Mouse (Mus musculus): Measurements from ENCODE around the gene Lrrc55. TPM values are rescaled to one million over a fixed set of nuclear protein-coding genes. Genes with fewer than 3 reads are reported as not detected.

Lrrc55 gene
- polyA plus RNA-seq, 1 experiment from 2014 or later = 0.20 TPM

- Histone ChIP-seq H3K4me1 (peaks cover 28% of the 10 kb centered on the region), H3K9me3 (no peaks in the 10 kb centered on the region), H3K27me3 (ENCODE audit: insufficient read depth, poor library complexity, severe bottlenecking) (no peaks in the 10 kb centered on the region), H3K36me3 (no peaks in the 10 kb centered on the region), H3K27ac (0 out of 2 replicates have a peak overlapping the region, but pooled peaks have one; percentile 10), H3K4me3 (no peak overlapping the region)
- no peak for DNase-seq (ENCODE audit: low spot score)
- 63% methylated on average over 4 of the region's 4 CpGs for WGBS
These were observed 35.9 kb downstream of the Lrrc55 start for GRCm38 (mm10) chr2:85160901-85161637.

- Histone ChIP-seq H3K9me3 (no peaks in the 10 kb centered on the region), H3K4me3 (no peak overlapping the region), H3K27me3 (ENCODE audit: insufficient read depth, poor library complexity, severe bottlenecking) (no peaks in the 10 kb centered on the region), H3K36me3 (no peaks in the 10 kb centered on the region), H3K4me1 (peaks cover 18% of the 10 kb centered on the region; the same call in 1 of the 2 replicates), H3K27ac (no peak overlapping the region)
- 77% methylated on average over 3 of the region's 3 CpGs for WGBS
- DNase-seq (ENCODE audit: low spot score) = no peak
These were observed 39.6 kb downstream of the Lrrc55 start for GRCm38 (mm10) chr2:85157382-85157781.

- Histone ChIP-seq H3K4me3 (no peak overlapping the region), H3K4me1 (peaks cover 10% of the 10 kb centered on the region; the same call in 1 of the 2 replicates), H3K36me3 (no peaks in the 10 kb centered on the region), H3K9me3 (no peaks in the 10 kb centered on the region), H3K27me3 (ENCODE audit: insufficient read depth, poor library complexity, severe bottlenecking) (no peaks in the 10 kb centered on the region), H3K27ac (no peak overlapping the region)
- no peak for DNase-seq (ENCODE audit: low spot score)
- 79% methylated on average over 5 of the region's 5 CpGs for WGBS
These were observed 40.9 kb downstream of the Lrrc55 start for GRCm38 (mm10) chr2:85156136-85156535.

- H3K9me3 ChIP-seq = no peaks in the 10 kb centered on the region
- no peaks in the 10 kb centered on the region for H3K36me3 ChIP-seq
- H3K27ac ChIP-seq = no peak overlapping the region
- H3K27me3 ChIP-seq (ENCODE audit: insufficient read depth, poor library complexity, severe bottlenecking) = no peaks in the 10 kb centered on the region
- H3K4me3 ChIP-seq = no peak overlapping the region
- DNase-seq (ENCODE audit: low spot score) = no peak
- 73% methylated on average over 9 of the region's 9 CpGs for WGBS
- H3K4me1 ChIP-seq = peaks cover 2% of the 10 kb centered on the region; the same call in 1 of the 2 replicates
These were observed 41.7 kb downstream of the Lrrc55 start for GRCm38 (mm10) chr2:85155334-85155733.

GRCm38 (mm10) chr2:85151233-85151632, 45.8 kb downstream of the Lrrc55 start:
- Histone ChIP-seq H3K27me3 (ENCODE audit: insufficient read depth, poor library complexity, severe bottlenecking) (no peaks in the 10 kb centered on the region), H3K27ac (no peak overlapping the region), H3K36me3 (no peaks in the 10 kb centered on the region), H3K9me3 (no peaks in the 10 kb centered on the region), H3K4me1 (no peaks in the 10 kb centered on the region), H3K4me3 (no peak overlapping the region)
- no peak for DNase-seq (ENCODE audit: low spot score)
- WGBS = 66% methylated on average over 2 of the region's 2 CpGs

GRCm38 (mm10) chr2:85150373-85150772, 46.6 kb downstream of the Lrrc55 start:
- H3K9me3 ChIP-seq = no peaks in the 10 kb centered on the region
- no peak for DNase-seq (ENCODE audit: low spot score)
- no peaks in the 10 kb centered on the region for H3K27me3 ChIP-seq (ENCODE audit: insufficient read depth, poor library complexity, severe bottlenecking)
- H3K27ac ChIP-seq = no peak overlapping the region
- H3K36me3 ChIP-seq = no peaks in the 10 kb centered on the region
- H3K4me3 ChIP-seq = no peak overlapping the region
- WGBS = 58% methylated on average over 1 of the region's 1 CpGs
- no peaks in the 10 kb centered on the region for H3K4me1 ChIP-seq

GRCm38 (mm10) chr2:85147481-85147880, 49.5 kb downstream of the Lrrc55 start:
- Histone ChIP-seq H3K4me3 (no peak overlapping the region), H3K27ac (no peak overlapping the region), H3K9me3 (no peaks in the 10 kb centered on the region), H3K4me1 (no peaks in the 10 kb centered on the region), H3K36me3 (no peaks in the 10 kb centered on the region), H3K27me3 (ENCODE audit: insufficient read depth, poor library complexity, severe bottlenecking) (no peaks in the 10 kb centered on the region)
- whole genome bisulfite sequencing = 74% methylated on average over 2 of the region's 2 CpGs
- DNase-seq (ENCODE audit: low spot score) = no peak

- DNase-seq (ENCODE audit: low spot score) = no peak
- H3K36me3 ChIP-seq = no peaks in the 10 kb centered on the region
- H3K9me3 ChIP-seq = no peaks in the 10 kb centered on the region
- H3K27me3 ChIP-seq (ENCODE audit: insufficient read depth, poor library complexity, severe bottlenecking) = no peaks in the 10 kb centered on the region
- no peak overlapping the region for H3K4me3 ChIP-seq
- no peak overlapping the region for H3K27ac ChIP-seq
- H3K4me1 ChIP-seq = peaks cover 7% of the 10 kb centered on the region
- 66% methylated on average over 3 of the region's 3 CpGs for WGBS
These were observed 51.7 kb downstream of the Lrrc55 start for GRCm38 (mm10) chr2:85145346-85145745.

- H3K9me3 ChIP-seq = no peaks in the 10 kb centered on the region
- H3K27ac ChIP-seq = no peak overlapping the region
- WGBS = 80% methylated on average over 2 of the region's 2 CpGs
- no peak overlapping the region for H3K4me3 ChIP-seq
- H3K27me3 ChIP-seq (ENCODE audit: insufficient read depth, poor library complexity, severe bottlenecking) = no peaks in the 10 kb centered on the region
- no peaks in the 10 kb centered on the region for H3K36me3 ChIP-seq
- DNase-seq (ENCODE audit: low spot score) = no peak
- peaks cover 12% of the 10 kb centered on the region for H3K4me1 ChIP-seq
These were observed 52.1 kb downstream of the Lrrc55 start for GRCm38 (mm10) chr2:85144908-85145307.

GRCm38 (mm10) chr2:85140833-85141232, 56.2 kb downstream of the Lrrc55 start:
- Histone ChIP-seq H3K36me3 (no peaks in the 10 kb centered on the region), H3K9me3 (no peaks in the 10 kb centered on the region), H3K27me3 (ENCODE audit: insufficient read depth, poor library complexity, severe bottlenecking) (peaks cover 11% of the 10 kb centered on the region; the same call in 1 of the 2 replicates), H3K27ac (no peak overlapping the region), H3K4me3 (no peak overlapping the region), H3K4me1 (peaks cover 39% of the 10 kb centered on the region)
- DNase-seq (ENCODE audit: low spot score) = no peak

- DNase-seq (ENCODE audit: low spot score) = no peak
- no peak overlapping the region for H3K4me3 ChIP-seq
These were observed 57.2 kb downstream of the Lrrc55 start for GRCm38 (mm10) chr2:85139846-85140245.

GRCm38 (mm10) chr2:85139393-85139792, 57.6 kb downstream of the Lrrc55 start:
- WGBS = 26% methylated on average over 4 of the region's 4 CpGs
- Histone ChIP-seq H3K4me1 (peaks cover 39% of the 10 kb centered on the region), H3K27me3 (ENCODE audit: insufficient read depth, poor library complexity, severe bottlenecking) (peaks cover 11% of the 10 kb centered on the region; the same call in 1 of the 2 replicates), H3K36me3 (no peaks in the 10 kb centered on the region), H3K9me3 (no peaks in the 10 kb centered on the region), H3K27ac (0 out of 2 replicates have a peak overlapping the region, but pooled peaks have one; percentile 10), H3K4me3 (peak overlapping the region; percentile 3; the same call in 1 of the 2 replicates)
- no peak for DNase-seq (ENCODE audit: low spot score)

More at GRCm38 (mm10) chr2:85139846-85140245, 57.2 kb downstream of the Lrrc55 start:
- Histone ChIP-seq H3K9me3 (no peaks in the 10 kb centered on the region), H3K27me3 (ENCODE audit: insufficient read depth, poor library complexity, severe bottlenecking) (peaks cover 11% of the 10 kb centered on the region; the same call in 1 of the 2 replicates), H3K4me1 (peaks cover 39% of the 10 kb centered on the region), H3K27ac (no peak overlapping the region), H3K36me3 (no peaks in the 10 kb centered on the region)
- 25% methylated on average over 7 of the region's 7 CpGs for WGBS

- Histone ChIP-seq H3K4me3 (peak overlapping the region; percentile 31; the same call in 1 of the 2 replicates), H3K27ac (no peak overlapping the region), H3K4me1 (peaks cover 39% of the 10 kb centered on the region), H3K9me3 (no peaks in the 10 kb centered on the region), H3K27me3 (ENCODE audit: insufficient read depth, poor library complexity, severe bottlenecking) (peaks cover 11% of the 10 kb centered on the region; the same call in 1 of the 2 replicates), H3K36me3 (no peaks in the 10 kb centered on the region)
- WGBS = 25% methylated on average over 2 of the region's 2 CpGs
- DNase-seq (ENCODE audit: low spot score) = no peak
These were observed 58.9 kb downstream of the Lrrc55 start for GRCm38 (mm10) chr2:85138143-85138542.
